Mouse (Mus musculus) cerebellum, adult 8-10 months (tissue): ENCODE measurements around the gene Kif16b.

Experiments used
- DNase-seq: peaks from one replicate; pipeline ENCODE4 v3.0.0; 2022

Kif16b gene

DNA sequence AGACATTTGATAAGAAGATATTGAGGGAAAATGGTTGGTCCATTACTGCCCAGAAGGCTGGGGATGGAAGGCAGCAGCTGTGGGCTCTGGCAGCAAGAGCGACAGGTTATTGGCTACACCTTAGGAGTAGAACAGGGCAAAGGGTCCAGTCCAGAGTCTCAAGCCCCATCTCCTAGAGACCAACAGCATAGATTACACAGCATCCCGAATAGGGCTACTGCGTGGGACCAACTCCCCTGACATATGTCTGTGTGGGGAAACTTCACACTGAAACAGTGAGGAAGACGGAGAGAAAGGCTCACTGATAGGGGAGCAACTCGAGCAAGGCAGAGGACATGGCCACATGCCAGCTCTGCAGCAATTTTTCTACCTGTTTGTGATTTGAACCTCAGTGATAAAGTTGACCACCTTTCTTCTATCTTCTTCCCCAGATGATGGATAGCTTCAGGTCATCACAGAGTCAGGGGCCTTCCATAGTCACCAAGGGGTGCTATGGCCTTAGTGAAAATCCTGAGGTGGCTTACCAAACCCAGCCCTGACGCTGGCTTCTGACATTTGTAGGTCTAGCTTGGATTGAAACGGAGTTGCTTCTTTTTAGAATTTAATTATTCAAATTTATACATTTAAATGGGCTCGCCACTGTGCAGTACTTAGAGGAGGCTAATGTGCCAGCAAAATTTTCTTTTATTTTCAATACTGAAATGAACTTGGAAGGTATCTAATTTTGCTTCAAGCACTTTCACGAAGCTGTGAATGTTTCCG lies 170.1 kb downstream of the Kif16b start:
- DNase-seq = peak; percentile 14

DNA sequence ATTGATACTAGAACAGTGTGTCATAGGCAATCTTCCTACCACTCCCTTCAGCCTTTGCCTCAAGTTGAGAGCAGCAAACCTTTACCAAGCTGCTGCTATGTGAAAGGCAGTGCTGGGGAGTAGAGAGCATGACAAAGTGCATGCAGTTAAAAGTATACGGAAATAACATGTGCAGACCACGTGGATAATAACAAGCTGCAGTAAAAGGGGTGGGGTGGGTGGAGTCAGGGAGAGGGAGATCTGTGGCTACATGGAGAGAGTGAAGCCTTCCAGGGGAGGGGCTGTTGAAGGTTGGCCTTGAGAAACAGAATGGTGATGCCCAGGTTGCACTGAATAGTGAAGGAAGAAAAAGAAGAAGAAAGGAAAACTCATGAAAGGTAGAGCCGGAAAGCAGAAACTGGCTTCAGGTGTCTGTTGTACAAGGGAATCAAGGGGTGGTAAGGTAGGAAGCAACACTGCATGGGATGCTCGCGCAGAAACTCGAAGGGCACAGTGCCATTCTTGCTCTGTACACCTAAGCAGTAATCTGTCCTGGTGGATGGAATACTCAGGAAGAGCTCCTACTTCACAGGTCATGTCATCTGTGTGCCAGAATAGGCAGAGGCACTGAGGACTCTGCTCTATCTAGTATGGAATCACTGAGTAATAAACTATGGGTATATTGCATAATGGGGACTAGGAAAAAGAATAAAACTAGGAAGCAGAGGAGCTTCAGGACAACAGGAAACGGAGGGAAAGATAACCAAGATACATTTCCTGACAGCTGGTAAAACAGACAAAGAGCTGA lies 176.9 kb downstream of the Kif16b start:
- DNase-seq = no peak

DNA sequence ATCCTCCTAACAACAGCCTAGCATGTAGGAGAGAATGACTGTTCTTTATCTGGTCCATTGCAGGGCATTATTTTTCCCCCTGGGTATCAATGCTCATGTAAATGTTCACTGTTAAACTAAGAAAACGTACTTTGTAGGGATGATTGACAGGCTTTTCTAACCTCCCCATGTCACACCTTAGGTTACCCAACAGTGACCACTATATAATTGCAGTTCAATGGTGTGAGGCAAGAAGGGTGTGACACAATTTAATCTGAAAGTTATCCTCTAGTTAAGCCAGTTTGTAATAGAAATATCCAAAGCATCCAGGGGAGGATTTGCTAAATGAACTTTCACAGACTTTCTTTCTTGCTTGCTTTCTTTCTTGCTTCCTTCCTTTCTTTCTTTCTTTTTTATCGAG lies 181.2 kb downstream of the Kif16b start:
- DNase-seq = no peak

DNA sequence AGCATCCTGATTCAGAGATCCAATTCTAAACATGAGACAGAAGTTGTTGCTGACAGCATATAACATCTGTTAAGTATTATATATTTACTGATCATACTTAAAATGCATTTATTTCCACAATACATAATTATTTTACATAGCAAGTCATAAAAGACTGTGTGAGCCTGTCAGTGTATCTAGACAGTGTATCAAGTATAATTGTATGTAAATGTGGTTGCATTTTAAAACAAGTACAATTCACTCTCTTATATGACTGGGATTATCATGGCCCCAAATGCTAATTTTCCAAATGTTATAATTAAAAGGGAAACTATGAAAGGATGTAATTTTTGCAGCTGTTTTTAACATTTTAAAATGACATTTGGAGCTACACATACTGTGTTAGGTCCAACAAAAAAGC lies 182.3 kb downstream of the Kif16b start:
- DNase-seq = no peak

DNA sequence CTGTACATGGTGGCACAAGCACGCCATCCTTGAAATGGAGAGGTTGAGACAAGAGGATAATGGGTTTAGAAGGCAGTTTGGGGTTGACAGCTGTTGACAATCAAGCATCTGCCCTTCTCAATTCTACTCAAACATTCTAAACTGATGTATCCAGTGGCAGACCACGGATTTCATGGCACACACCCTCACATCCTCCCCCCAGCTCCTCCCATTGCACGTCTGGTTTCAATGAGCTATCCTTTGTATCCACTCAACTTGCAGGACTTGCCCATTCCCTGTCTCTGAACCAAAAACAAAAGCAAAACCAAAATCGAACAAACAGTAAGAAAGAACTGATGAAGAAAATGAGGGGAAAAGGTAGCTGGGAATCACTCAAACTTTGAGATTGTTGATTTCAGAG lies 183.7 kb downstream of the Kif16b start:
- no peak for DNase-seq

DNA sequence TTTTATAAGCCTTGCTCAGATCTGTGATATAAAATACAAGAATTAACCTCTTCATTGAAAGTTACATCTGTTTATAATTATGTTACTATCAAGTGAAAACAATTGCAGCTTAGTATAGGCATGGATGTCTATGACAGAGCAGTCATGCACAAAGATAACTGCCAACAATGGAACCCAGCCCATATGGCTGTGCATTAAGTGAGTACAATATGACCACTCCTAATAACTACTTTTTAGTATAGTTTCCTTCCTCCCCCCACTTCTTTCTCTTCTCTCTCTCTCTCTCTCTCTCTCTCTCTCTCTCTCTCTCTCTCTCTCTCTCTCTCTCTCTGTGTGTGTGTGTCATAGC lies 185.4 kb downstream of the Kif16b start:
- DNase-seq = no peak

DNA sequence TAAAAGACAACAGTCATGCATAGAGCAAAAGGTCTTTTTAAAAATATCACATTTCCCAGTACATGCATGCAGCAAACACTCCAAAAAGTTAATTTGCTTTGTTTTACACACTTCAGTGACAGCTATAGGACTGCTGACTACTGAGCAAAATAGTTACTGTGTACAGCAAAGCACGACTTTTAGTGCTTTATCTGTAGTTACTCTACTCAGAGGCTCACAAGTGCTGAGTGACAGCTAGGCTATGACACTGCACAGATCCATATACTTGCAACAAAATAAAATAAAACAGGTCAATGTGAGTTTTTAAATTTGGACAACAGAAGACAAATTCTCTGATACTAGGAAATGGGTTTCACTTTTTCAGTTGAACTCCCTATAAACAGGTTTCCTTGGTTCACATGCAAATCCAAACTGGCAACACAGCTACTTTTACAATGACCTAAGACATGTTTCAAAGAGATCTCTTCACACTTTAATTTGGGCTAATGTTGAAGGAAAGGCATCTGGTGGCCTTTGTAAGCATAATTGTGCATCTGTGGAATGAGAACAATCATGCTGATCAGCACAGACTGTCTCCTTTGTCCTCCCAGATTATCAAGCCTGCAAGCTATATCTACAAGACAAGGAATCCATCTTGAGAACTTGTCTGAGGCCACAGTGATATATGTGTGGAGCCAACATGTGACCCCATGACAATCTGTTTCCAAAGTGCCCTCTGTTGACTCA lies 186.0 kb downstream of the Kif16b start:
- no peak for DNase-seq

DNA sequence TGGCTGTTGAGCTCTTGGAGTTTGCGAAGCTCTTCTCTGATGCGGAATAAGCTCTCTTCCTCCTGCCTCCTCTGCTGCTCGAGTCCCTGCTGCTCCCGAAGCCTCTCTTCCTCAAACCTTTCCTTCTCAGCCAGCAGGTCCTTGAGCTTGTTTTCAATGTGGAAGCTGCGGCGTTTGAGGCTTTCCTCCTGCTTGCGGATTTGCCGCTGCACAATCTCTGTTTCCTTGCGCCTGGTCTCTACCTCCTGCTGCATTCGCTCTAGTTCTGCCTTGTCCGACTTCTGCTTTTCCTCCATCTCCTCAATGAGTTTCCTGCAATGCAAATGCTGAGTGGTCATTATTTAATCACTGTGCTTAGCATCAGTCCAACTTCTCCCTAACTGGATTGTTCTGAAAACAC lies 188.6 kb downstream of the Kif16b start:
- no peak for DNase-seq

DNA sequence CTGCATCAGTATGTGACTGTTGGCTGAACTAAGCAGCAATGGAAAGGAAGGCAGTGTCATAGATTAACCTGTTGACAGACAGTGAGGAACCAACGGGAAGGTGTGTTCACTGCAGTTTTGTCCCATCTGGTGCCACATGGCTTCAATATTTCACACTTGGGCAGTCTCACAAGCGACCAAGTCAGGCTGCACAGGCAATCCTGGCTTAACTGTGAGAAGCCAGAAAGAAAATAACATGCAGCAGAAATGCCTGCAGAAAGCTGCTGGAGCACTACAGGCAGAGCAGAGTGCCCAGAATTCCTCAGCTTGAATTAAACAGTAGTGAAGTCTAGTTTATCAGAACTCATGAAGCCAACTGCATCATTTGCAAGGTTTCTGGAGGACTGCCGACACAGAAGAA lies 192.0 kb downstream of the Kif16b start:
- peak; percentile 30 for DNase-seq

DNA sequence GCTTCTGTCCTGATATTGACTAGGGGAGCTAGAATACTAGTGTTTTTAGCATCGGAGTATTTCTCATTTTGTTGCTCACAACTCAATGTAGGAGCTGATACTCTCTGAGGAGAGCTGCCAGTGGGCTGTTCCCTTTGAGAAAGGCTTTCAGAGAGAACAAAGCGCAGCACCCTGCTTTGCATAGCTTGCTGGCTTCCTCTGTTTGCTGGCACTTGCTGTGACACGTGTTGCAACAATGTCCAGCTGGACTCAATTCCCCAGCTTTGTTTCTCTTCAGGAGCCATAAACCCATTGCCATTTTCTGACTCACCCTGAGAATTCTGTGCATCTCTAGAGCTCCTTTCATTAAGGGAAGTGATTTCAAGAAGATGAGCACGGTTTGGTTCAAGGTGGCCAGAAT lies 200.6 kb downstream of the Kif16b start:
- DNase-seq = no peak

DNA sequence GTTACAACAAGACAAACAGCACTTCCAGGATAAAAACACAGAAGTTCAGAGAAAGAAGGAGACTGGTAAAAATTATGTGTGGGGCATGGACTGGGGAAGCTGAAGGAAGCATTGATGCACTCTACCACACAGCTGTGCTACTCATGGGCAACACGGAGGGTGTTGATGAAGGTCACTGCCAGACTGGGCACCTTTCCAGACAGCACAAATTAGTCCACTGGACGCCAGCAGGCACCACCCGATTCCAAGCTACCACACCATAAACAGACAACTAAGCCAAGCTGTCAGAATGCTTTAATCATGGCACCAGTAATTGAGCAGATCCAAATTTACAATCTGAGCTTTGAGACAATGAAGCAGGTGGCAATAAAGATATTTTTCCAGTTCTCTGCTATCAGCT lies 202.7 kb downstream of the Kif16b start:
- peak; percentile 25 for DNase-seq

DNA sequence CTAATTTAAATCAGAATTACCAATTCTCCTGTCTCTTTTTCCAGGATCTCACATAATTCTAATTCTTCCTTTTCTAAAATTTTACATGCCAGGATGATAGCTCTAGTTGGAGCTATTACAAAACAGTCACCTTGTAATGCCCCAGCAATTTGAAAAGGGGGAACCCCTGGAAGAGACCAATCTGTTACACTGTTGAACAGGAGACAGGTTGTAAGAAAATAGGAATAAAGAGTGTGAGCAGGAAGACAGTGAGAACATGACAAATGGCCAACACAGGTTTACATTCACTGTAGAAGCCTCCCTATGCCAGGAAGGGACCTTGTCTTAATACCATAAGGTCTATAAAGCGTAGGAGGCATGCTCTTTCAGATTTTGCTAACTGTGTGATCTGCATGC lies 206.4 kb downstream of the Kif16b start:
- DNase-seq = no peak

DNA sequence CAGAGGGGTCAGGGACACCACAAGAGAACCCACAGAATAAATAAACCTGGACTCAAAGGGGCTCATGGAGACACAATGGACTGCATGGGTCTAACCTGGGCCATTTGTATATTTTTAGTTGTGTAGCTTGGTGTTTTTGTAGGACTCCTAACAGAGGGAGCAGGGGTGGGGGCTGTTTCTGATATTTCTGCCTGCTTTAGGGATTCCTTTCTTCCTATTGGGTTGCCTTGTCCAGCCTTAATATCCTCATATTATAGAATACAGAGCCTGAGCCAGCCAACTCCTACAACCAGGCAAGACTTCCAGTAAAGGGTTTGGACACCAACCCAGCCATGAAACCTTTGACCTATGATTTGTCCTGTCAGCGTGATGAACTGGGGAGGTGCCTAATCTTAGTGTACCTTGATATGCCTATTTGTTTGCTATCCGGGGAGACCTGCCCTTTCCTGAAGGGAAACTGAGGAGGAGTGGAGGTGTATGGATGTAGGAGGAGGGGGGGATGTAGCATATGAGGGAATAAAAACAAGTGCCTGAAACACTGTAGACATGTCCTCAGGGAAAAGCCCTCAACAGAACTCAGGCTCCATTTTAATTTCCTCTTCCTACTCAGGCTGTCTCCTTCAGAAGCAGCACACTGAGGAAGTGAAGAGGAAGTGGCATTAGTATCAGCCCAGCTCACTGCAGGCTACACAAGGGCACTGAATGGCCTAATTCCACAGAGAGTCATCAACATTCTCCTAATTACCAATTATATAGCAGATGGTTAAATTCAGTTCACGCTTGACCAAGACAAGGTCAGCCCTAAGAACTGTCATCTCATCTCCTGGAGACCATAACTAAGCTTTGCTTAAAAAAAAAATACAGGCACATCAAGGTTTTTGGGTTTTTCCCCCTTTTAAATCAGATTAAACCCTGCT lies 207.1 kb downstream of the Kif16b start:
- peak; percentile 24 for DNase-seq

DNA sequence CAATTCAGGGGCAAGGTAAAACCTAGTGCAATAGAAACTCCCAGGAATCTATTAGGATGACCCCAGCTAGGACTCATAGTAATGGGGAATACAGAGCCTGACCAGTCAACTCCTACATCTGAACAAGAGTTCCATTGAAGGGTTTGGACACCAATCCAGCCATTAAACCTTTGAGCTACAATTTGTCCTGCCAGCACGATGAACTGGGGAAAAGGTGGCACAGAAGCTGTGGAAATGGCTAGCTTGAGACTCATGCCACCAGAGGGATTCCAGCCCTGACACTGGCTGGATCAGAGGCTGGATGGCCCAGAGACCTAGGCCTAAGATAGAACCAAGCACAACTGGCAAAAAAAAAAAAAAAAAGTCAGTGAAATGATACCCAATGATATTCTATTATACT lies 207.9 kb downstream of the Kif16b start:
- no peak for DNase-seq

DNA sequence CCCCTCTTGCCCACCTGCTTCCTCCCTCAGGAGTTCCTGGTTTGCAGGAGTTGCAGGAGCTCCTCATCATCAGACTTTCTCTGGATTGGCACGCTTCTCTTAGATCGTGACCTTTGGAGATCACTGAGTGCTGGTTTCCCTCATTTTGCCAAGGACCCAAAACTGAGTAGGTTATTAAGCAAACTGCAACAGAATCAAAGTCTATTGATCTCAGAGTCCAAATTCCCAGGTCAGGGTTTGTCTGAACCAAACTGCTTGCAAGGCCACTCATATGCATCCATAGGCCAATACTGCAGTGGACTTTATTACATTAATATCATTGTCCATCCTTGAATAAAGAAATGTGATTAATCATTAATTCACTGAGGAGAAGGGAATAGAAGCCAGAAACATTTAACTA lies 211.8 kb downstream of the Kif16b start:
- no peak for DNase-seq

DNA sequence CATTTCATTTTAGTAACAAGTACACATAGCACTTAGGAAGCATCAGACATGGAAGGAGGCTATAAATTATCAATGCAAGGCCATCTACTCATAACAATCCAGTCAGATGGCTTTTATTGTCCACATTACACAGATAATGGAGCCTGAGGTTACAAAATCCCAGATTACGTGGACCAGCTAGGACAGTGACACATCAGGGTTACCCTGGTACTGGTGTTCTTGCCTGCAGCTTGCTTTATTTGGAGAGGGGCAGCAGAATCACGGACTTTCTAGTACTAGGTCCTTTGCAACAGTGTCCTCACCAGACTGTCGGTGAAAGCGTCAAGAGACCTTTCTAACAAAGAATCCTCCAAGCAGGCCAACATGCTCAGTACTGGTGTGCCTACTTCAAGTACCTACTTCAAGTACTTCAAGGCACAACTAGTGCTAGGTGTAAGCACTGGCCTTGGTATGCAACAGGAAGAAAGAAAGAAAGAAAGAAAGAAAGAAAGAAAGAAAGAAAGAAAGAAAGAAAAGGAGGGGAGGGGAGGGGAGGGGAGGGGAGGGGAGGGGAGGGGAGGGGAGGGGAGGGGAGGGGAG lies 213.3 kb downstream of the Kif16b start:
- no peak for DNase-seq

DNA sequence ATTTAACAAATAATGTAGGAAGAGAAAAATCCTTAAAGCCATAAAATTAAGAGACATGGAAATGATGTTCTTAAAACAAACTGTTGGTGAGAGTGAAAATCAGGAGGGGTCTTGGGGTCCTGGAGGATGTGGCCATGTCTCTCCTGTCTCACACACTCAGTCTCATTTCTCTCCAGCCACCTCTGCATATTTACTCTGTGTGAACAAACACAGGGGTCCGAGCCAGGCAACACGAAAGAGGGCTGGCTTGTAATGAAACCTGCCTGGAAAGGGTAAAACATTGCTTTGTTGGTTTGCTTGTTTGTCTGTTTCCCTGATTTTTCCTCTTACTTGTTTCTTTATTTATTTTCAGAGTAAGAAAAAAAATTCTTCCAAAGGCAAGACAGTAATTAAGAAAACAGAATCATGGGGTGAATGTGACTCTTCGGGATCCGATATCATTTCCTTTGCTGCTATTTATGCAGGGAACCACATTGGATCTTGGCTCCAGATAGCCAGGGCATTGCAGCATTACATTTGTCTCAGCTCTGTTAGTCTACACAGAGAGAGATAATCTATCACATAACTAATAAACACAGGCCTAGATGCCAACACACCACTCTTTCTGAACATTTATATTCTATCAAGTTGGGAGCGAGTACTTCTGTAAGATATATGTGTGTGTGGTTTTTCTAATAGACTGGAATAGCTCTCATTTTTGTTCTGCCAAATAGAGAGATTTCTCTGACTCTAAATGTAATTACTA lies 218.2 kb downstream of the Kif16b start:
- DNase-seq = no peak

DNA sequence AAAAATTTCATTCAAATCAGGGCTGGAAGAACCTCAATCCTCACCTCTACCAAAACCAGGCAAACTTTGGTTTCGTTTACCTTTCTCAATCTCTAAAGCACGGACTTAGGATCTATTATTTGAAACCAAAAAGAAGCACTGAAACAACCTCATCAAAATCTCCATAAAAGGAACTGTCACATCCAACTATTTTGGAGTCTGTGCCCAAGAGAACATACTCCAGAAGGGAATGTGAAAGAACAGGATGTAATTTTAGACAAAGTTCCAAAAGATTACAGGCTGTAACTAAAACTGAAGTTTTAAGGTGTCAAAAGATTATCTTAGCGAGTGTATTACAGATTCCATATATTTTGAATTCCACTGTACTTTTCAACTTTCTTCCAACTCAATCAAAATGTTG lies 232.9 kb downstream of the Kif16b start:
- DNase-seq = no peak

DNA sequence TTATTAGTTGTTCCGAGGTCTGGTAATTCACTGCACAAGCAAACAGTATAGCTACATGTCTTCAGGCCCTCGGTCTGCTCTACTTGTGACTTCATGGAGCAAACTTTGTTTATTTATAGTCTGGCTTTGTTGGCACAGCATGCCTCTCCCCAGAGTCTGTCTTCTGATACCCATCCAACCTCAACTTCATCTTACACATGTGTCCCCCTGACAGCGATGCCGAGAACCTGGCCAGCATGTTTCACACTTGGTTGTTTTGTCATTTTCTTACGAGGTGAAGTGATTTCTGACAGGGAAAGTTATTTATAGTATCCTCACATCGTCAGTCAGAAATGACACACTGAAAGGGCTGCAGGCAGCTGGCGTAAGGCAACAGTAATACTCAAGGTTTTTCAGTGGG lies 249.7 kb downstream of the Kif16b start:
- DNase-seq = no peak

DNA sequence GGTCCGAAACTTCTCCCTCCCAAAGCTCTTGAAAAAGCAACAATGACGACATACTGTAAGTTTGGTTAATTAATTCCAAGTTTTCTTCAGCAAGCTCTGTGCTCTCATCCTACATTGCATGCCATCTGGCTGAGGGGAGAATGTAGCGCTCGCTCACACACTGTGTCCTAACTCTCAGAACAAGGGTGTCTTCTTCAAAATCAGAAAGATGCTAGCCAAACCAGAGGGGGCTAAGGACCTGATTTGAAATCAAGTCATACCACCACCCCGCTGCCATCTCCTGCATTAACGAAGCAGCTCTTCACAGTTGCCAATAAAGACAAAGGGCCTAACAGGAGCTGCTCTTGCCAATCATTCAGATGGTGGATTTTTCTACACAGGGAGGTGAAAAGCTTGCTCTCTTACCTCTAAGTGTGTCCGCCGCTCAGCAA lies 253.3 kb downstream of the Kif16b start:
- DNase-seq = no peak

DNA sequence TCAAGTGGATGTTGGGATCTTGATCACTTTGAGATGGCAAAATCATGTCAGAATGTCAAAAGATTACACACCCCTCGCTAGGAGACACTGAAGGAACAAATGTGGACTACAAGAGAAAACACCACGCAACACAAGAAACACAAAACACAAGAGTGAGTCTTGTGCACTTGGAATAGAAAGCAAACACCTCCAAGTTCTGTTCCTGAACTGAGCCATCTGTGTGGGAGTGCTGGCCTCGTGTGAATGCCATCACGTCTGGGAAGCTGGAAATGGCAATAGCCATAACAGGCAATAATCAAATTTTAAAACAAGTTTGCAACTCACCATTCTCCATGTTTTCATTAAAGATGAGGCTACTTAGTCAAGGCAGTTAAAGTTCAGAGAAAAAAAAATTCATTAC lies 254.5 kb downstream of the Kif16b start:
- no peak for DNase-seq

DNA sequence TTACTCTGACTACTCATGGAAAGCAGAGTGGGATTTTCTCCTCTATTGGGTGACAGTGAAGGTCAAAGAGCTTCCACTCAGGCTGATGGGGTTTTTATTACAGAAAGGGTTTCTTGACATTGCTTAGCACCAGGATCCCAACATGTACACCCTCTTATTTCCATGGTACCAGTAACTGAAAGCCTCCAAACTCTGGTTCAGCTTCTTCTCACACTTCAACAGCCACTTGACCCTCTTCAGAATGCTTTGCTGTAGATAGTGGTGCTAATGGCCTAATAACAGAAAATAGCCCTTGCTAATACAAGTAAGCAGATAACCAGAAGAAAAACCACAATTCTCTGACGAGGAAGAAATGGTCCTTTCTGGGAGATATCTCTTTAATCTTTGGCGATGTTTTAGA lies 259.6 kb downstream of the Kif16b start:
- no peak for DNase-seq
